Mouse (Mus musculus): ENCODE results near the gene Nipal3. TPM values are rescaled to one million over a fixed set of nuclear protein-coding genes. Genes with fewer than 3 reads are reported as not detected.
A peak's percentile ranks its signal among the peaks of the same experiment; 100 is the strongest.

The Nipal3 gene
- polyA plus RNA-seq, 1 experiment from 2014 or later = 3.9 TPM

- no peak overlapping the region for H3K4me3 ChIP-seq (replicated peaks)
- no peak overlapping the region for H3K4me2 ChIP-seq
- no peaks in the 10 kb centered on the region for H3K4me1 ChIP-seq (replicated peaks)
- no peak for ATAC-seq (ENCODE audit: insufficient read depth)
- H3K36me3 ChIP-seq (replicated peaks) = no peaks in the 10 kb centered on the region
- 52% methylated on average over 12 of the region's 12 CpGs for WGBS (ENCODE audit: insufficient replicate concordance)
- H3K27me3 ChIP-seq = peaks cover 28% of the 10 kb centered on the region
- no peak overlapping the region for H3K27ac ChIP-seq (replicated peaks)
- H3K9me3 ChIP-seq (replicated peaks) = no peaks in the 10 kb centered on the region
- H3K9ac ChIP-seq = no peak overlapping the region
Observed at GRCm38 (mm10) chr4:135525057-135525456, 30.2 kb upstream of the Nipal3 start.

- H3K4me3 ChIP-seq (replicated peaks) = no peak overlapping the region
- WGBS (ENCODE audit: insufficient replicate concordance) = 24% methylated on average over 7 of the region's 7 CpGs
- H3K9me3 ChIP-seq (replicated peaks) = no peaks in the 10 kb centered on the region
- H3K4me1 ChIP-seq (replicated peaks) = no peaks in the 10 kb centered on the region
- no peak overlapping the region for H3K4me2 ChIP-seq
- H3K27ac ChIP-seq (replicated peaks) = no peak overlapping the region
- H3K36me3 ChIP-seq (replicated peaks) = no peaks in the 10 kb centered on the region
- H3K9ac ChIP-seq = no peak overlapping the region
- no peak for ATAC-seq (ENCODE audit: insufficient read depth)
- H3K27me3 ChIP-seq = peaks cover 28% of the 10 kb centered on the region
Observed at GRCm38 (mm10) chr4:135523939-135524338, 29.1 kb upstream of the Nipal3 start.

GRCm38 (mm10) chr4:135520421-135520820 is 25.6 kb upstream of the Nipal3 start:
- no peak overlapping the region for H3K4me2 ChIP-seq
- H3K27me3 ChIP-seq = peaks cover 14% of the 10 kb centered on the region
- 41% methylated on average over 9 of the region's 9 CpGs for WGBS (ENCODE audit: insufficient replicate concordance)
- H3K9ac ChIP-seq = no peak overlapping the region
- H3K4me3 ChIP-seq (replicated peaks) = no peak overlapping the region
- no peak for ATAC-seq (ENCODE audit: insufficient read depth)
- H3K9me3 ChIP-seq (replicated peaks) = no peaks in the 10 kb centered on the region
- no peak overlapping the region for H3K27ac ChIP-seq (replicated peaks)
- no peaks in the 10 kb centered on the region for H3K36me3 ChIP-seq (replicated peaks)
- H3K4me1 ChIP-seq (replicated peaks) = no peaks in the 10 kb centered on the region; the same call in 1 of the 2 replicates

GRCm38 (mm10) chr4:135518135-135518534 is 23.3 kb upstream of the Nipal3 start:
- no peaks in the 10 kb centered on the region for H3K36me3 ChIP-seq (replicated peaks)
- no peaks in the 10 kb centered on the region; the same call in 1 of the 2 replicates for H3K4me1 ChIP-seq (replicated peaks)
- WGBS (ENCODE audit: insufficient replicate concordance) = 59% methylated on average over 12 of the region's 12 CpGs
- no peaks in the 10 kb centered on the region for H3K9me3 ChIP-seq (replicated peaks)
- no peak overlapping the region for H3K4me2 ChIP-seq
- no peaks in the 10 kb centered on the region; the same call in 1 of the 2 replicates for H3K27me3 ChIP-seq
- no peak overlapping the region for H3K4me3 ChIP-seq (replicated peaks)
- no peak overlapping the region for H3K27ac ChIP-seq (replicated peaks)
- no peak overlapping the region for H3K9ac ChIP-seq
- no peak for ATAC-seq (ENCODE audit: insufficient read depth)

- ATAC-seq (ENCODE audit: insufficient read depth) = no peak
- H3K4me1 ChIP-seq (replicated peaks) = no peaks in the 10 kb centered on the region; the same call in 1 of the 2 replicates
- no peak overlapping the region for H3K4me3 ChIP-seq (replicated peaks)
- H3K36me3 ChIP-seq (replicated peaks) = no peaks in the 10 kb centered on the region
- no peaks in the 10 kb centered on the region for H3K9me3 ChIP-seq (replicated peaks)
- 39% methylated on average over 15 of the region's 15 CpGs for WGBS (ENCODE audit: insufficient replicate concordance)
- H3K27me3 ChIP-seq = peaks cover 4% of the 10 kb centered on the region
- no peak overlapping the region for H3K4me2 ChIP-seq
- H3K9ac ChIP-seq = no peak overlapping the region
- H3K27ac ChIP-seq (replicated peaks) = 0 out of 2 replicates have a peak overlapping the region, but pooled peaks have one; percentile 9
Observed at GRCm38 (mm10) chr4:135516351-135517316, 21.8 kb upstream of the Nipal3 start.

GRCm38 (mm10) chr4:135514925-135515324 is 20.1 kb upstream of the Nipal3 start:
- Histone ChIP-seq H3K36me3 (replicated peaks) (no peaks in the 10 kb centered on the region), H3K4me1 (replicated peaks) (no peaks in the 10 kb centered on the region; the same call in 1 of the 2 replicates), H3K27ac (replicated peaks) (no peak overlapping the region), H3K27me3 (peaks cover 7% of the 10 kb centered on the region), H3K9ac (no peak overlapping the region), H3K4me3 (replicated peaks) (no peak overlapping the region), H3K9me3 (replicated peaks) (no peaks in the 10 kb centered on the region), H3K4me2 (no peak overlapping the region)
- 67% methylated on average over 14 of the region's 14 CpGs for WGBS (ENCODE audit: insufficient replicate concordance)
- ATAC-seq (ENCODE audit: insufficient read depth) = no peak

- WGBS (ENCODE audit: insufficient replicate concordance) = 64% methylated on average over 7 of the region's 7 CpGs
- H3K27me3 ChIP-seq = peaks cover 7% of the 10 kb centered on the region
- no peak overlapping the region for H3K27ac ChIP-seq (replicated peaks)
- H3K9ac ChIP-seq = no peak overlapping the region
- no peaks in the 10 kb centered on the region for H3K9me3 ChIP-seq (replicated peaks)
- ATAC-seq (ENCODE audit: insufficient read depth) = no peak
- H3K4me3 ChIP-seq (replicated peaks) = no peak overlapping the region
- H3K36me3 ChIP-seq (replicated peaks) = no peaks in the 10 kb centered on the region
- H3K4me1 ChIP-seq (replicated peaks) = no peaks in the 10 kb centered on the region; the same call in 1 of the 2 replicates
- H3K4me2 ChIP-seq = no peak overlapping the region
Observed at GRCm38 (mm10) chr4:135513865-135514264, 19.0 kb upstream of the Nipal3 start.

GRCm38 (mm10) chr4:135509515-135509914 is 14.7 kb upstream of the Nipal3 start:
- peaks cover 16% of the 10 kb centered on the region for H3K4me1 ChIP-seq (replicated peaks)
- no peak overlapping the region for H3K4me2 ChIP-seq
- no peak overlapping the region for H3K9ac ChIP-seq
- H3K27me3 ChIP-seq = peaks cover 7% of the 10 kb centered on the region; the same call in 1 of the 2 replicates
- no peaks in the 10 kb centered on the region for H3K9me3 ChIP-seq (replicated peaks)
- H3K27ac ChIP-seq (replicated peaks) = no peak overlapping the region
- no peaks in the 10 kb centered on the region for H3K36me3 ChIP-seq (replicated peaks)
- H3K4me3 ChIP-seq (replicated peaks) = no peak overlapping the region
- WGBS (ENCODE audit: insufficient replicate concordance) = 71% methylated on average over 12 of the region's 12 CpGs
- ATAC-seq (ENCODE audit: insufficient read depth) = no peak

GRCm38 (mm10) chr4:135508419-135509039 is 13.7 kb upstream of the Nipal3 start:
- H3K27me3 ChIP-seq = peaks cover 7% of the 10 kb centered on the region; the same call in 1 of the 2 replicates
- H3K9me3 ChIP-seq (replicated peaks) = no peaks in the 10 kb centered on the region
- WGBS (ENCODE audit: insufficient replicate concordance) = 22% methylated on average over 13 of the region's 13 CpGs
- H3K4me2 ChIP-seq = no peak overlapping the region
- no peak overlapping the region for H3K4me3 ChIP-seq (replicated peaks)
- H3K27ac ChIP-seq (replicated peaks) = no peak overlapping the region
- no peaks in the 10 kb centered on the region for H3K36me3 ChIP-seq (replicated peaks)
- ATAC-seq (ENCODE audit: insufficient read depth) = no peak
- peaks cover 16% of the 10 kb centered on the region for H3K4me1 ChIP-seq (replicated peaks)
- no peak overlapping the region for H3K9ac ChIP-seq

GRCm38 (mm10) chr4:135507547-135508350 is 12.9 kb upstream of the Nipal3 start:
- H3K4me1 ChIP-seq (replicated peaks) = peaks cover 16% of the 10 kb centered on the region
- no peaks in the 10 kb centered on the region for H3K36me3 ChIP-seq (replicated peaks)
- peak overlapping the region; percentile 45 for H3K9ac ChIP-seq
- peak overlapping the region; percentile 42 for H3K4me3 ChIP-seq (replicated peaks)
- ATAC-seq (ENCODE audit: insufficient read depth) = peak; percentile 62
- no peaks in the 10 kb centered on the region for H3K9me3 ChIP-seq (replicated peaks)
- H3K27ac ChIP-seq (replicated peaks) = no peak overlapping the region
- WGBS (ENCODE audit: insufficient replicate concordance) = 8% methylated on average over 22 of the region's 22 CpGs
- peak overlapping the region; percentile 67 for H3K4me2 ChIP-seq
- peaks cover 7% of the 10 kb centered on the region; the same call in 1 of the 2 replicates for H3K27me3 ChIP-seq

All from liver, embryonic 15.5 days (tissue).